Mouse (Mus musculus) E14TG2a.4 (cell line): ENCODE measurements around the gene Hspg2.

Experiments
- CTCF ChIP-seq: conservative IDR thresholded peaks from 2 replicates; pipeline ENCODE4 v1.5.1; 2014; ENCODE audit warnings: low read length
- NANOG ChIP-seq: IDR thresholded peaks from 2 replicates; pipeline ENCODE4 v1.6.1; 2014; ENCODE audit warnings: borderline replicate concordance, low read length, mixed read lengths
- POU5F1 ChIP-seq: IDR thresholded peaks from 2 replicates; pipeline ENCODE4 v1.6.1; 2014; ENCODE audit warnings: low read length, borderline replicate concordance

DNA sequence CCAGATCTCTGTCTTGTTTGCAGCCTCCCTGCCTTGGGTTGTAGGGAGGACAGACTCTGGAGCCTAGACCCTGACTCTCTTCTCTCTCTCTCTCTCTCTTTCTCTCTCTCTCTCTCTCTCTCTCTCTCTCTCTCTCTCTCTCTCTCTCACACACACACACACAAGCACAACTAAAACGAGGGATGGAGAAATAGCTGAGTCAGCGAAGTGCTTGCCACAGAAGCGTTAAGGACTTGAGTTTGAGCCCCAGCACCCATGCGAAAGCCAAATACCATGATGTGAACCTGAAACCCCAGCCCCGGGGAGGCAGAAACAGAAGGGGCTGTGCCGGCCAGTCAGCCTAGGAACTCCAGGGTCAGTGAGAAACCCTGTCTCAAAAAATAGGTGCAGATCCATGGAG is 44.3 kb downstream of the Hspg2 start:
- no peak for TF ChIP-seq CTCF
- no peak for TF ChIP-seq NANOG
- no peak for TF ChIP-seq POU5F1
